Mouse (Mus musculus) adipocyte (in vitro differentiated cells): ENCODE data around the gene Gabrr1.

Experiments used
- DNase-seq: peaks from one replicate; pipeline ENCODE4 v3.0.0-alpha.2; 2016; ENCODE audit warnings: low spot score

The Gabrr1 gene

DNA sequence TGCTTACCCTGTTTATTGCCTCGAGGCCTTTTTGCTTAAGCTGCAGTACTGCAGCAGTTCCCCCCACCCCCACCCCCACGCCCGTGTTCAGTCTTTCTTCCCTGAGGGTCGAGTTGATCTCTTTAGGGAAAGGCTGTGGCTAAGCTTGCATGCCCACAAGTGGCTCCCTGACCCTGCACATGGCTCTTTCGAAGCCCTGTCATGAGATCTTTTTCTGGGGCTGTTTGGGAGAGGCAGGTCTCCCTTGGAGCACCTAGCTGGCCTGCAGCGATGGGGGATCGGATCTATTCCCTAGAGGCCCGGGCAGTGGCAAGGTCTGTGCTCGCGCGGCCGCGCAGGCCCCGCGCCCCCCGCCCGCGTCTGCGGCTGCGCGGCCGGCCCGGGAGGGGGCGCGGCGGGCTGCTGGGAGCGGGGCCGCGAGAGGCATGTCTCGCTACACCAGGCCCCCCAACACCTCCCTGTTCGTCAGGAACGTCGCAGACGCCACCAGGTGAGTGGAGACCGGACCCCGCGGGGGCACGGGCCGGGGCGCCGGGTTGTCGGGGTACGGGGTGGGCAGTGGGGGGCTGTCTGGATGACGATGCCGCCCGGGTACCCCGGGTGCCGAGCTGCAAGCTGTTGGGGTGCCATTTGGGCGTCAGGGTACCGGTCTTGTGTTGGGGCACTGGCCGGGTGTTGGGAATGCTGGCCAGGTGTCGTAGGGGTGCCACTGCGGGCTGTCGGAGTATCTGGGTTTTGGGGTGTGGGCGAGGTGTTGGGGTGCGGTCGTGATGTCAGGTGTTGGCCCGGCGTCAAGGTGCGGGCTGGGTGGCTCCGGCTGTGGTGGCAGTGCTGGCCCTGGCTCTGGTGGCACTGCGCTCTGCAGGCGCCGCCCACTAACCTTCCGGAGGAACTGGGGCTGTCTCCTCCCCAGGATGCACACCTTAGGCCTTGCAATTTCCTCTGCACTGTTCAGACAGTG, 76.8 kb downstream of the Gabrr1 start, which contains the start of gene Srsf12:
TSS of gene Srsf12 (plus strand) at position 111 of the 961 bp plus-strand sequence.
- DNase-seq = no peak
